Mouse (Mus musculus) brain, adult 10 weeks (tissue): Measurements from ENCODE around the gene Ipo8. TPM values are rescaled to one million over a fixed set of nuclear protein-coding genes. Genes with fewer than 3 reads are reported as not detected.

Source experiments
- polyA plus RNA-seq: library from polyadenylated mRNA; stranded (reverse); fragments of 350-450 nt; fragmentation: Illumina TruSeq; extraction: RNeasy Lipid Tissue Mini Kit (QIAGEN cat#74804); gene quantifications from one replicate; pipeline ENCODE4 v1.2.3, GENCODE M21; 2015; ENCODE audit warnings: low read depth, low replicate concordance

Gene Ipo8
- polyA plus RNA-seq, result 25.9 TPM

GRCm38 (mm10) chr6:148830748-148831727, at the start of gene Ipo8:
Gene Ipo8, minus strand, starts transcription at chr6:148831467.

Other genes with a start within 250 kb of the Ipo8 start
- 9.7 TPM for gene Caprin2, start 64.8 kb upstream of the Ipo8 start, polyA plus RNA-seq
- 4.6 TPM for gene Sinhcaf, start 115.0 kb upstream of the Ipo8 start, polyA plus RNA-seq